Mouse (Mus musculus) E14TG2a.4 (cell line): ENCODE measurements at regions not wholly inside any gene's neighbourhood (a gene's known extent, or its start where the extent isn't known, plus 50 kb on each side); places are given as distances from the start of the nearest gene placed in this dataset.

Experiments
- CTCF ChIP-seq: conservative IDR thresholded peaks from 2 replicates; pipeline ENCODE4 v1.5.1; 2014; ENCODE audit warnings: low read length
- POU5F1 ChIP-seq: IDR thresholded peaks from 2 replicates; pipeline ENCODE4 v1.6.1; 2014; ENCODE audit warnings: low read length, borderline replicate concordance

- TF ChIP-seq CTCF (no peak), POU5F1 (no peak)
Measured at GRCm38 (mm10) chr9:103925486-103925885, 76.9 kb upstream of the Nphp3 start.
